Mouse (Mus musculus) splenic B cell, adult 2 months (primary cell): ENCODE data around the gene Syncrip.
"Not testable (repeated sequence)": the region's sequence is repeated elsewhere in the genome, so short reads cannot be mapped to it uniquely, and the experiment has no call there.

Source experiments
- DNase-seq: peaks from one replicate; pipeline ENCODE4 v3.0.0-alpha.2; 2011; ENCODE audit warnings: low read depth, low spot score
- H3K27me3 ChIP-seq: 2 replicates; pipeline ENCODE4 v1.6.1; 2012; ENCODE audit warnings: mild to moderate bottlenecking, low read length, moderate library complexity, mixed read lengths; ENCODE audit not compliant: control insufficient read depth, poor library complexity, insufficient read depth, severe bottlenecking
- H3K36me3 ChIP-seq: 2 replicates; pipeline ENCODE4 v1.6.1; 2012; ENCODE audit warnings: mild to moderate bottlenecking, low read length, moderate library complexity, mixed read lengths; ENCODE audit not compliant: control insufficient read depth, poor library complexity, insufficient read depth, severe bottlenecking

The Syncrip gene

GRCm38 (mm10) chr9:88519390-88520121 lies 37.2 kb upstream of the Syncrip start:
- H3K27me3 ChIP-seq, result no peaks in the 10 kb centered on the region
- H3K36me3 ChIP-seq, result peaks cover 2% of the 10 kb centered on the region; the same call in 1 of the 2 replicates
- DNase-seq, result no peak

GRCm38 (mm10) chr9:88516361-88516995 lies 34.1 kb upstream of the Syncrip start:
- H3K36me3 ChIP-seq, result peaks cover 2% of the 10 kb centered on the region; the same call in 1 of the 2 replicates
- no peak for DNase-seq

GRCm38 (mm10) chr9:88515546-88515945 lies 33.2 kb upstream of the Syncrip start:
- DNase-seq, result no peak
- Histone ChIP-seq H3K36me3 (no peaks in the 10 kb centered on the region), H3K27me3 (no peaks in the 10 kb centered on the region)

More at GRCm38 (mm10) chr9:88516361-88516995, 34.1 kb upstream of the Syncrip start:
- no peaks in the 10 kb centered on the region for H3K27me3 ChIP-seq

GRCm38 (mm10) chr9:88501846-88502245 lies 19.5 kb upstream of the Syncrip start:
- no peak for DNase-seq
- H3K27me3 ChIP-seq, result no peaks in the 10 kb centered on the region
- H3K36me3 ChIP-seq, result no peaks in the 10 kb centered on the region

- no peak for DNase-seq
- H3K36me3 ChIP-seq, result no peaks in the 10 kb centered on the region
Observed at GRCm38 (mm10) chr9:88500112-88500511, 17.7 kb upstream of the Syncrip start.

GRCm38 (mm10) chr9:88492522-88492921 lies 10.1 kb upstream of the Syncrip start:
- no peaks in the 10 kb centered on the region for H3K36me3 ChIP-seq
- no peaks in the 10 kb centered on the region for H3K27me3 ChIP-seq
- DNase-seq, result no peak

More at GRCm38 (mm10) chr9:88500112-88500511, 17.7 kb upstream of the Syncrip start:
- no peaks in the 10 kb centered on the region for H3K27me3 ChIP-seq

GRCm38 (mm10) chr9:88484531-88484930 lies 2.2 kb upstream of the Syncrip start:
- no peak for DNase-seq
- no peaks in the 10 kb centered on the region; the same call in 1 of the 2 replicates for H3K36me3 ChIP-seq
- no peaks in the 10 kb centered on the region; the same call in 1 of the 2 replicates for H3K27me3 ChIP-seq

- H3K27me3 ChIP-seq, result no peaks in the 10 kb centered on the region; the same call in 1 of the 2 replicates
- peak; percentile 81 for DNase-seq
- H3K36me3 ChIP-seq, result no peaks in the 10 kb centered on the region; the same call in 1 of the 2 replicates
Observed at GRCm38 (mm10) chr9:88482829-88483396, 539 bp upstream of the Syncrip start.

- H3K36me3 ChIP-seq, result peaks cover 5% of the 10 kb centered on the region
- no peaks in the 10 kb centered on the region; the same call in 1 of the 2 replicates for H3K27me3 ChIP-seq
- peak; percentile 60 for DNase-seq
Observed at GRCm38 (mm10) chr9:88481791-88482160, 598 bp downstream of the Syncrip start.

GRCm38 (mm10) chr9:88481061-88481790 lies 1.1 kb downstream of the Syncrip start:
- peak; percentile 51 for DNase-seq
- Histone ChIP-seq H3K27me3 (no peaks in the 10 kb centered on the region; the same call in 1 of the 2 replicates), H3K36me3 (peaks cover 5% of the 10 kb centered on the region)

GRCm38 (mm10) chr9:88480120-88480519 lies 2.3 kb downstream of the Syncrip start:
- no peaks in the 10 kb centered on the region; the same call in 1 of the 2 replicates for H3K27me3 ChIP-seq
- no peak for DNase-seq
- peaks cover 9% of the 10 kb centered on the region for H3K36me3 ChIP-seq

GRCm38 (mm10) chr9:88476138-88476537 lies 6.2 kb downstream of the Syncrip start:
- H3K27me3 ChIP-seq, result no peaks in the 10 kb centered on the region
- peak; percentile 44 for DNase-seq
- peaks cover 16% of the 10 kb centered on the region for H3K36me3 ChIP-seq

- peaks cover 11% of the 10 kb centered on the region; the same call in 1 of the 2 replicates for H3K36me3 ChIP-seq
- not testable (repeated sequence) for DNase-seq, H3K27me3 ChIP-seq
Observed at GRCm38 (mm10) chr9:88461017-88461416, 21.4 kb downstream of the Syncrip start.

GRCm38 (mm10) chr9:88439991-88440390 lies 42.4 kb downstream of the Syncrip start:
- DNase-seq, result no peak
- H3K27me3 ChIP-seq, result no peaks in the 10 kb centered on the region
- no peaks in the 10 kb centered on the region for H3K36me3 ChIP-seq
